Mouse (Mus musculus) central nervous system, embryonic 18 days (tissue): Measurements from ENCODE around the gene Dek. TPM values are rescaled to one million over a fixed set of nuclear protein-coding genes. Genes with fewer than 3 reads are reported as not detected.

Experiments
- polyA plus RNA-seq: library from polyadenylated mRNA; depleted of rRNA; stranded (reverse); fragments of >200 nt; gene quantifications from 2 replicates; pipeline ENCODE4 v1.2.3, GENCODE M21; 2012; rRNA removed

Gene Dek
- 45.2 and 49.3 TPM in 2 replicates for polyA plus RNA-seq

DNA sequence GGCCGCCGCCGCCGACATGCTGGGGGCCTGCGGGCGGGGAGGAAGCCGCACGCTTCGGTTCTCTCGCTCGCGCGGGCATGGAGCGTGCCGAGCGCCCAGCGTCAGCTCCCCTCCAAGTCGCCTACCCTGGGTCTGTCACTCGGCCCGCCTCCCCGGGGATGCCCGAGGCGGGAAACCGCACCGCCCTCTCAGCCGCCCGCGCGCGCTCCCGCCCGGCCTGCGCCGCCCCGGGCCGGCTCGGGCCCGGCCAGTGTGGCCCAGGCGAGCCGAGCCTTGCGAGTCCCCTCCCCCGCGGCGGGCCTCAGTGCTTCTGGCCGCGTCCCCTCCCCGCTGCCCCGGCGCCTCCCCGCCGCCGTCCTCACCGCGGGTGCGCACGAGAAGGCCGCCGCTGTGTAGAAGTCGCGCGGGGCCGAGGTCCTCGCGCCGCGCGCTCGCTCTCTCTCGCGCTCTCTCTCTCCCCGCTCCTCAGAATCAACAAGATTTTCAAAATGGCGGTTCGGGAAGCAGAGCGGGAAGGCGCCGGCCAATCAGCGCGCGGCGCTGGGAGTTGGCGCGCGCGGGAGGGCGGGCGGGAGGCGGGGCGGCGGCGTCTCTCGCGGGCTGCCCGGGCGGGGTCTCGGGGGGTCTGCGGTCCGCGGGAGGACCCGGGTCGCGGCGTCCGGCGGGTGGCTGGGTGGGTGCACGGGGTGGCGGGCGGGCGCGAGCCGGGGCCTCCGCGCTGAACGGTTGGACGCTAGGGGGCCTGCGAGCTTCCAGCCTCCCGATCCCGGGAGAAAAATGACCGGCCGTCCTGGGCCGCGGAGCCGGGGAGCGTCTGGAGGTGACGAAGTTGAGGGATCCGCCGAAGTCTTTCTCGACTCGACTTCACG is at the start of gene Dek:
TSS of gene Dek (minus strand) at position 491 of the 869 bp plus-strand sequence.

GRCm38 (mm10) chr13:47122537-47123430 is 16.8 kb upstream of the Dek start, which contains the start of gene Rnf144b:
Gene Rnf144b (plus strand): TSS chr13:47122656.

DNA sequence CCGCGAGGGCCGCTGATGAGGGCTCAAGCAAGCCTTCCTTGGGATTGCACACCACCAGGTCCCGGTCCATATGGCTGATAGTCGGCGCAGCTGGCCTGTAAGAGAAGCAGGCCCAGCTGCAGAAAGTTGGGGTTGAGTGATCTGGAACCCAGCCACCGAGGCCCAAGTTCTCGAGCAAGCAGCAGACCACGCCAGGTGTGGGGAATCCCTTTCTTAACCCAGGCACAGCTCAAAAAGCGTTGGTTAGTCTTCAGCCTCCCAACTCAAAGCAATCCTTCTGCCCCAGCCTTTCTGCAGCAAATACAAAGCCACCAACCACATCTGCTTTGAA is 61.4 kb downstream of the Dek start, which contains the start of gene Tpmt:
TSS of gene Tpmt (minus strand) at position 121 of the 331 bp plus-strand sequence.

GRCm38 (mm10) chr13:47043030-47043680 is 62.8 kb downstream of the Dek start, which contains the start of gene Kdm1b:
Gene Kdm1b (plus strand): TSS chr13:47043499.

Other genes starting within 250 kb of the Dek start
- 14.9 and 15.1 TPM in 2 replicates for gene Kif13a, start 176.3 kb downstream of the Dek start, polyA plus RNA-seq
- 16.3 and 17.2 TPM in 2 replicates for gene Nhlrc1, start 91.4 kb downstream of the Dek start, polyA plus RNA-seq
- gene Kdm1b, start 62.7 kb downstream of the Dek start, polyA plus RNA-seq: 20.5 and 22.8 TPM in 2 replicates
- 12.8 and 13.4 TPM in 2 replicates for gene Tpmt, start 61.5 kb downstream of the Dek start, polyA plus RNA-seq
- gene Rnf144b, start 16.5 kb upstream of the Dek start, polyA plus RNA-seq: 2.3 and 2.4 TPM in 2 replicates